Mouse (Mus musculus) liver, embryonic 15.5 days (tissue): Measurements from ENCODE around the gene 6430548M08Rik. TPM values are rescaled to one million over a fixed set of nuclear protein-coding genes. Genes with fewer than 3 reads are reported as not detected.

Source experiments
- ATAC-seq: fragments of 200-750 bp; cut with Nextera tagmentation; 2 replicates; pipeline ENCODE4 v1.8.0; 2017; ENCODE audit warnings: moderate number of reproducible peaks, mild to moderate bottlenecking, moderate library complexity; ENCODE audit not compliant: insufficient read depth
- H3K27ac ChIP-seq: fragments of 300-500 bp; sonication (generic); replicated peaks from 2 replicates; pipeline ENCODE4 v1.5.1; 2015; ENCODE audit warnings: mild to moderate bottlenecking, inconsistent platforms
- H3K27me3 ChIP-seq: fragments of 300-500 bp; sonication (generic); 2 replicates; pipeline ENCODE4 v1.6.1; 2015; ENCODE audit warnings: mild to moderate bottlenecking, inconsistent platforms
- H3K36me3 ChIP-seq: fragments of 300-500 bp; sonication (generic); replicated peaks from 2 replicates; pipeline ENCODE4 v1.6.1; 2015; ENCODE audit warnings: moderate library complexity, mild to moderate bottlenecking, inconsistent platforms
- H3K4me1 ChIP-seq: fragments of 300-500 bp; sonication (generic); replicated peaks from 2 replicates; pipeline ENCODE4 v1.6.1; 2015; ENCODE audit warnings: inconsistent platforms
- H3K4me2 ChIP-seq: fragments of 300-500 bp; sonication (generic); 2 replicates; pipeline ENCODE4 v1.6.1; 2015; ENCODE audit warnings: moderate library complexity, mild to moderate bottlenecking, inconsistent platforms
- H3K4me3 ChIP-seq: fragments of 300-500 bp; sonication (generic); replicated peaks from 2 replicates; pipeline ENCODE4 v1.5.1; 2015; ENCODE audit warnings: mild to moderate bottlenecking, inconsistent platforms
- H3K9ac ChIP-seq: fragments of 300-500 bp; sonication (generic); 2 replicates; pipeline ENCODE4 v1.6.1; 2015; ENCODE audit warnings: moderate library complexity, mild to moderate bottlenecking, inconsistent platforms
- H3K9me3 ChIP-seq: fragments of 300-500 bp; sonication (generic); replicated peaks from 2 replicates; pipeline ENCODE4 v1.6.1; 2016; ENCODE audit warnings: inconsistent platforms
- WGBS: fragments of 180-500 bp; shearing (Covaris S2); methylation state at CpG from one replicate; pipeline ENCODE4 v1.1.7; 2015; ENCODE audit warnings: mixed read lengths; ENCODE audit not compliant: insufficient replicate concordance; 5-methylcytosine and 5-hydroxymethylcytosine counted together
- polyA plus RNA-seq: library from polyadenylated mRNA; unstranded; fragments of >200 nt; fragmentation: Nextera tagmentation; extraction: Ambion mirVana; gene quantifications from 2 replicates; pipeline ENCODE4 v1.2.1, GENCODE M21; 2015

The 6430548M08Rik gene
- polyA plus RNA-seq = 2.8 and 3.4 TPM in 2 replicates

DNA sequence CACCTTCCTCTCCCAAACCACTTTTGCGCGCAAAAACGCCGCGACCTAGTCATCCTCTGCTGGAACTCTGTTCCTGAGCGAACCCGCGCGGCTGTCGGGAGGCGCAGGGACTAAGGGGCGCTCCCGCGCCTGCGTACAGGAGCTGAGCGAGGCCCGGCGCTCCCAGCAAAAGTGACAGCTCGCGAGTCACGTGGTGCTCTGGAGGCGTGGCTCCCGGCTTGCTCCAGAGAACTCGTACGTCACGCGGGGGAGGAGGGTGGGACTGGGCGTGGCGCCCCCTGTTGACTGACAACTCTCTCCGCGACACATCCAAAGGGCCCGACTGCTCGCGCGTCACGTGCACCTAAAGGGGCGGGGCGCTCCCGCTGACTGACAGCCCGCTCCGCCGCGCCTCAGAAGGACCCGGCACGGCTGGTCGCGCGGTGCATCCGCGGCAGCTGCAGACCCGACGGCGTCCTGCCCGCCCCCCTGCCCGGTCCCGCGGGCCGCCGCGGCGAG is at the start of gene 6430548M08Rik:
Gene 6430548M08Rik, plus strand, starts transcription at position 395 of the 498 bp plus-strand sequence.
- Histone ChIP-seq H3K9me3 (no peaks in the 10 kb centered on the region), H3K4me2 (peak within 1 kb of the TSS; percentile 95), H3K27me3 (peaks cover 66% of the 10 kb centered on the region), H3K27ac (peak within 1 kb of the TSS; percentile 78), H3K36me3 (no peaks in the 10 kb centered on the region), H3K9ac (peak within 1 kb of the TSS; percentile 77), H3K4me3 (peak within 1 kb of the TSS; percentile 66), H3K4me1 (peaks cover 36% of the 10 kb centered on the region)
- ATAC-seq = peak; percentile 92
- under 1% methylated on average over 61 of the region's 61 CpGs for WGBS

DNA sequence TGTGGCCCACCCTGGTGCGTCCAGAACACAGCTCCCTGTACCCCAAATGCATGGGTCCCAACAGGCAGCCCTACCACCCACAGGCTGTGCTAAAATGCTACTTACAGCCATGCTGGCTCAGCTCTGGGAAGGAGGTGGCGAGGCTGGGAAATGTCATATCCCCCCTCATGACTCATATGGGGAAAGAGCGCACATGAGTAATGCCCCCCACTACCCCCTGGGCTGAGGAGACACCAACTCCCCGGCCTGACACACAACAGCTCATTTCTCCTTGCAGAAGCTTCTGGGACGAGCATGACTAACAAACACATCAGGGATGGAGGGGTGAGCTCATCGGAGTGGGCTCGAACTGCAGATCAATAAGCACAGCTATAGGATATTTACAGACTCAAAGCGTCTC is 48.3 kb upstream of the 6430548M08Rik start:
- ATAC-seq = no peak
- H3K4me2 ChIP-seq = no peak overlapping the region
- 70% methylated on average over 8 of the region's 8 CpGs for WGBS
- no peaks in the 10 kb centered on the region for H3K9me3 ChIP-seq
- no peak overlapping the region for H3K4me3 ChIP-seq
- H3K27me3 ChIP-seq = no peaks in the 10 kb centered on the region; the same call in 1 of the 2 replicates
- no peak overlapping the region for H3K27ac ChIP-seq
- H3K4me1 ChIP-seq = no peaks in the 10 kb centered on the region
- H3K36me3 ChIP-seq = no peaks in the 10 kb centered on the region
- no peak overlapping the region for H3K9ac ChIP-seq

DNA sequence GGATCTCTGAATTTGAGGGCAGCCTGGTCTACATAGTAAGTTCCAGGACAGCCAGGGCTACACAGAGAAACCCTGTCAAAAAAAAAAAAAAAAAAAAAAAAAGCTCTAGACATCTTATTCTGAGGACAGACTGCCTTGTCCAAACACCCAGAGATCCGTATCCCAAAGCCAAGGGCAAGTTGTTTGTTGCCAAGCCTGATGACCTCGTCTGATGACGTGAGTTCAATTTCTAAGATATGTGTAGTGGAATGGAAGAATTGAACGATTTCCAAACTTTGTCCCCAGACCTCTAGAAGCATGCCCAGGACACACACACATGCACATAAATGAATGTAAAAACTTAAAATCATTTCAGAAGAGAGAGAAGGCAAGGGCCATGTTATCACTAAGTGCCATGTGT is 47.7 kb upstream of the 6430548M08Rik start:
- H3K9me3 ChIP-seq = no peaks in the 10 kb centered on the region
- no peaks in the 10 kb centered on the region for H3K36me3 ChIP-seq
- H3K27ac ChIP-seq = no peak overlapping the region
- no peak overlapping the region for H3K4me2 ChIP-seq
- WGBS = 65% methylated on average over 4 of the region's 4 CpGs
- ATAC-seq = no peak
- H3K4me3 ChIP-seq = no peak overlapping the region
- no peak overlapping the region for H3K9ac ChIP-seq
- H3K27me3 ChIP-seq = no peaks in the 10 kb centered on the region; the same call in 1 of the 2 replicates
- no peaks in the 10 kb centered on the region for H3K4me1 ChIP-seq

DNA sequence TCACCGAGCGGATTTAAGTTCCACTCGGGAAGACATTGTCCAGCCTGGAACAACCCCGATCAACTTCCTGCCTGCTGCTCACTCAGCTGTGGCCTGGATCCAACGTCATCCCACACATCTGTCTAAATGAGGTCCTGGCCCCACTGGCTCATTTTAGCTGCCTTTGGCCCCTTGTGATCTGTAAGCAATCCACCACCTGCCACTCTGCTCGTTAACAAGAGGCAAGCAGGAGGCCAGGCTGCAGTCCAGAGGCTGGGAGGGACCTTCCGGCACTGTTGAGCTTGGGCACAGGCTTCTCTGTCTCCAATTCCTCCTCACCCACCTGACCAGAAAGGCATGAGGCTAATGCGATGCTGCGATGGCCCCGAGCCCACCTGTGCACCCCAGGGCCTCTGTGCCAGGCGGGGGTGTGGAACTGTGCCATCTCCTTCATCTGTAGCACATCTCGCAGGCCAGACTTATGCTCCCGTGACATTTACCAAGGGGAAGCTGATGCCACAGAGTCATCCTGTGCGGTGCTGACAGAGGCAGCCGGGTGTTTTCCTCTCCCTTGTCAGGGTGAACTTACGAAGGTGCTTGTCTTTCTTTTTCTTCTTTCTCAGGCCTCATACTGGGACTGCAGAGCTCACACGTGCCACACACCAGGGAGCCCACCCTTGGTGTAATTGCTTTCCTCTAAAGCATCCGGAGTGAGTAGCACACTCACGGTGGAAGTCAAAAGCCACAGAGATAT is 45.9 kb upstream of the 6430548M08Rik start:
- Histone ChIP-seq H3K27ac (no peak overlapping the region), H3K36me3 (no peaks in the 10 kb centered on the region), H3K9me3 (no peaks in the 10 kb centered on the region), H3K4me1 (no peaks in the 10 kb centered on the region), H3K4me3 (no peak overlapping the region), H3K4me2 (no peak overlapping the region), H3K27me3 (no peaks in the 10 kb centered on the region; the same call in 1 of the 2 replicates), H3K9ac (no peak overlapping the region)
- 47% methylated on average over 19 of the region's 19 CpGs for WGBS
- ATAC-seq = no peak

DNA sequence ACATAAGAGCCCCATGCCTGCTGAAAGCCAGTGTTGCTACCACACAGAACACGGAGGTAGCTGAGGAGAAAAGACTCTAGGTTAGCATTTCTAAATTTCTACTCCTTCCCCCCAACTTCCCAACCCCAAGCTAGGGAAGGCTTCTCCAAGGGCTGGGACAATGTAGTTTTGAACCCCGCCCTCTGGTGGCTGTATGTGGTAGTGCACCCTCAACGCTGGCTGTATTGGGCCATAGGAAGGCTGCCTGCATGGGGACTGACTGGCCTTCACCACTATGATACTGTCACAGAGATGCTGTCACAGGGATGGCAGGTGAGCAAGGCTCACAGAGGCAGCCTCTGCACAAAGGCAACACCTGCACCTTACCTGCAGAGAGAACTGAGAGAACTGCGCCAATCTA is 42.3 kb upstream of the 6430548M08Rik start:
- 25% methylated on average over 4 of the region's 4 CpGs for WGBS
- ATAC-seq = no peak
- Histone ChIP-seq H3K4me1 (no peaks in the 10 kb centered on the region), H3K4me3 (no peak overlapping the region), H3K36me3 (no peaks in the 10 kb centered on the region), H3K27me3 (peaks cover 6% of the 10 kb centered on the region; the same call in 1 of the 2 replicates), H3K9me3 (no peaks in the 10 kb centered on the region), H3K9ac (no peak overlapping the region), H3K27ac (no peak overlapping the region), H3K4me2 (no peak overlapping the region)

DNA sequence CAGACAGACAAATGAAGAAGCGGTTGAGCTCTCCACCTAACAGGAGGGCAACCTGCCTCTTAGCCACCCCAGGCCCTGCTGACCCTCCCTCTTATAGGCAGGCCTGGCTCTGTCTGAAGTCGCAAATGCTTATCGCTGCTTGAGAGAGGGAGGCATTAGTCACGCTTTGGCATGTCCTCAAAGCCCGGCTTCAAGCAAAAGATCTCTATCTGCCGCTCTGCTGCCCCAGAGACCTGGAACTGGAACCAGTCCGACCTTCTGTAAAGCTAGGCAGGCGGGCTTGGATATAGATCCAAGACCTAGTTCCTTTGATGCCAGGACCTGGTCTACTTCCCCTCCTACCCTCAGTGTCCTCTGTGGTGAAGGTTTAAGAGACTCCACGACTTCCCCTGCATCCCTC is 41.7 kb upstream of the 6430548M08Rik start:
- Histone ChIP-seq H3K9ac (no peak overlapping the region), H3K27me3 (peaks cover 6% of the 10 kb centered on the region; the same call in 1 of the 2 replicates), H3K36me3 (no peaks in the 10 kb centered on the region), H3K4me1 (no peaks in the 10 kb centered on the region), H3K4me2 (no peak overlapping the region), H3K27ac (no peak overlapping the region), H3K9me3 (no peaks in the 10 kb centered on the region), H3K4me3 (no peak overlapping the region)
- ATAC-seq = no peak
- WGBS = 61% methylated on average over 9 of the region's 9 CpGs

DNA sequence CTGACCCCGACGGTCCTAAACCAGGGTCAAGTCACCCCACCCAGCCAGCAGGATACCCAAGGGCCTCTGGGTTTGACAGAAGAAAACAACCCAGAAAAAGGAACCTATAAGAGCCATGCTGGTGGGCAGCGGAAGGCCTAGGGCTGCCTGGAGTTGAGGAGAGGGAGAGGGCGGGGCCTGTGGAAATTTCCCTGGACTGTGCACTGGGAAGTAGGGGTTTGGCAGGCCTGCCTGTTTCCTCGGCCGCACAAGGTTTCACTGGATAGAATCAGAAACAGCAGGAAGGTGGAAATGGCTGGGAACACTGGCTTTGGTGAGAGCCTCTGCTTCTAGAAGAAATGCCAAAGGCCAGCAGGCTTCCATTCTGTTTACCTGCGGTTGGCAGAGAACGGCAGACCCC is 41.1 kb upstream of the 6430548M08Rik start:
- peaks cover 6% of the 10 kb centered on the region; the same call in 1 of the 2 replicates for H3K27me3 ChIP-seq
- ATAC-seq = no peak
- no peaks in the 10 kb centered on the region for H3K9me3 ChIP-seq
- H3K4me1 ChIP-seq = no peaks in the 10 kb centered on the region
- H3K4me3 ChIP-seq = no peak overlapping the region
- H3K4me2 ChIP-seq = no peak overlapping the region
- H3K36me3 ChIP-seq = no peaks in the 10 kb centered on the region
- no peak overlapping the region for H3K27ac ChIP-seq
- 69% methylated on average over 8 of the region's 8 CpGs for WGBS
- H3K9ac ChIP-seq = no peak overlapping the region

DNA sequence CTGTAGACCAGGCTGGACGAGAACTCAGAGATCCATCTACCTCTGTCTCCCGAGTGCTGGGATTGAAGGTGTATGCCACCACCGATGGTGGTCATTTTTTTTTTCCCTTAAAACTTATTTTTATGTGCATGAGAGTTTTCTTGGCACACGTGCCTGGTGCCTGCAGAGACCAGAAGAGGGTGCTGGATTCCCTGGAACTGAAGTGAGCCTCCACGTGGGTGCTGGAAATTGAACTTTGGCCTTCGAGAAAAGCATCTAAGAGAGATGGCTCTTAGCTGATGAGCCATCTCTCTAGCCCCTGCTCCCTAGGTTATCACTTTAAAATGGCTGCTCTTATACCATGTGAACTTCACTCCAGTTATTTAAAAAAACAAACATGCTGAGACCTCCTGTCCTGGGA is 39.4 kb upstream of the 6430548M08Rik start:
- ATAC-seq = no peak
- Histone ChIP-seq H3K27ac (no peak overlapping the region), H3K9me3 (no peaks in the 10 kb centered on the region), H3K36me3 (no peaks in the 10 kb centered on the region), H3K4me3 (no peak overlapping the region), H3K27me3 (peaks cover 6% of the 10 kb centered on the region; the same call in 1 of the 2 replicates), H3K4me2 (no peak overlapping the region), H3K4me1 (no peaks in the 10 kb centered on the region), H3K9ac (no peak overlapping the region)
- 56% methylated on average over 6 of the region's 6 CpGs for WGBS

DNA sequence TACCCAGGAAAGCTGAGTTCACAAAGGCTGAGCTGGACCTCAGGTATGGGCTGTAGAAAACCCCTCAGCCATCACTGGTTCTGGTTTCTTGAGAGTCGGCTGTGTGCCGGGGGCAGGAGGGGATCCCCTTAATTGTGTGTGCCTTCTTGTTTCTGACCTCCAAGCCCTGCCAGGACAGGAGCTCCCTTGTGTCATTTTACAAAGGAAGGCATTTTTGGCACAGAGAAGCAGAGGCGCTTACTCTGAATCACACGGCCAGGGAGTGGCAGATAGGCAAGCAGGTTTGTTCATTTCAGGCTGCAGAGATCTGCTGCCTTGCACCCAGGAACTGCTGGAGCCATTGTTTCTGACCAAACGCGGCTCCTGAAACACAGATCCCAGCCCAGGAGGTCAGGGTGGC is 38.6 kb upstream of the 6430548M08Rik start:
- Histone ChIP-seq H3K9me3 (no peaks in the 10 kb centered on the region), H3K4me1 (no peaks in the 10 kb centered on the region), H3K4me2 (no peak overlapping the region), H3K27me3 (peaks cover 6% of the 10 kb centered on the region; the same call in 1 of the 2 replicates), H3K9ac (no peak overlapping the region), H3K36me3 (no peaks in the 10 kb centered on the region), H3K27ac (no peak overlapping the region), H3K4me3 (no peak overlapping the region)
- ATAC-seq = no peak
- 54% methylated on average over 6 of the region's 6 CpGs for WGBS

DNA sequence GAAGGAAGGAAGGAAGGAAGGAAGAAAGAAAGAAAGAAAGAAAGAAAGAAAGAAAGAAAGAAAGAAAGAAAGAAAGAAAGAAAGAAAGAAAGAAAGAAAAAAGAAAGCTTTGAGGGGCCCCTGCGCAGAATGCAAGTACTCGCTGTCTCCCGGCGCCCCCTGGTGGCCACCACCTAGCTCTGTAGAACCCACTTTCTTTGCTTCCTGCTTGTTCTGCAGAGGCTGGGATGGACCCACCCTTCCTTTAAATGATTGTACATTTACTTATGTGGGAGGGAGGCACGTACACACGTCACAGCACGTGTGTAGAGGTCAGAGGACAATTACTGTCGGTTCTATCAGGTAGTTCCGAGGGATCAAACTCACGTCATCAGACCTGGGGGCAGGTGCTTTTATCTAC is 35.9 kb upstream of the 6430548M08Rik start:
- H3K27ac ChIP-seq = no peak overlapping the region
- no peak overlapping the region for H3K9ac ChIP-seq
- H3K9me3 ChIP-seq = no peaks in the 10 kb centered on the region
- H3K27me3 ChIP-seq = peaks cover 6% of the 10 kb centered on the region; the same call in 1 of the 2 replicates
- H3K36me3 ChIP-seq = peaks cover 22% of the 10 kb centered on the region
- WGBS = 12% methylated on average over 10 of the region's 10 CpGs
- no peak overlapping the region for H3K4me2 ChIP-seq
- H3K4me1 ChIP-seq = no peaks in the 10 kb centered on the region
- H3K4me3 ChIP-seq = no peak overlapping the region
- ATAC-seq = no peak

DNA sequence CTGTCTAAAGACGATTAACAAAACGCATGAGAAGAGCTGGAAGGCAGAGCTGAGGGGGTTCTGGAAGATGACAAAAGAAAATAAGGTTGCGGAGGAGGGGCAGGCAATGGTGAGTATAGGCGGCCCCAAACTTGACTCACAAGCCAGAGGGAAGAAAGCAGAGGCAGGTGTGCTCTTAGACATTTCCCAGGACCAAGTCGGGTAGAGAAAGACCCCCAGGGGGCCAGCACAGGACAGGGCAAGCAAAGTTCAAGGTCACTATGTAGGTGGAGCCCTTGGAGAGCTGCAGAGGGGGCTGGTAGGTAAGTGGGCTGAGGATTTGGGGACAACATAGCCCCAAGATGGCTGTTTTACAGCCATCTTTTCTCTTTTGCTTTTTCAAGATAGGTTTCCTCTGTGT is 34.6 kb upstream of the 6430548M08Rik start:
- Histone ChIP-seq H3K9me3 (no peaks in the 10 kb centered on the region), H3K9ac (no peak overlapping the region), H3K4me3 (no peak overlapping the region), H3K4me1 (no peaks in the 10 kb centered on the region), H3K36me3 (peaks cover 30% of the 10 kb centered on the region), H3K27ac (no peak overlapping the region), H3K4me2 (no peak overlapping the region), H3K27me3 (peaks cover 6% of the 10 kb centered on the region; the same call in 1 of the 2 replicates)
- ATAC-seq = no peak
- 56% methylated on average over 5 of the region's 5 CpGs for WGBS
